Mouse (Mus musculus) heart, adult 2 months (tissue): ENCODE measurements at regions not wholly inside any gene's neighbourhood (a gene's known extent, or its start where the extent isn't known, plus 50 kb on each side); places are given as distances from the start of the nearest gene placed in this dataset.

Experiments
- CTCF ChIP-seq: fragments of 200-600 bp; IDR thresholded peaks from 2 replicates; pipeline ENCODE4 v1.8.1; 2022; ENCODE audit warnings: antibody characterized with exemption, mild to moderate bottlenecking, moderate library complexity
- EP300 ChIP-seq: fragments of 200-500 bp; IDR thresholded peaks from 2 replicates; pipeline ENCODE4 v1.6.1; 2011; ENCODE audit warnings: low read depth, low read length, control low read depth; ENCODE audit not compliant: insufficient read depth
- POLR2A ChIP-seq: fragments of 200-500 bp; IDR thresholded peaks from 2 replicates; pipeline ENCODE4 v1.6.1; 2011; ENCODE audit warnings: mild to moderate bottlenecking, low read depth, low read length, control low read depth; ENCODE audit not compliant: insufficient read depth

GRCm38 (mm10) chr14:24973039-24973438, 485.9 kb upstream of the Zmiz1 start:
- TF ChIP-seq POLR2A (no peak), EP300 (no peak), CTCF (no peak)
